Mouse (Mus musculus) midbrain, embryonic 16.5 days (tissue): ENCODE data around the gene Olfr615. TPM values are rescaled to one million over a fixed set of nuclear protein-coding genes. Genes with fewer than 3 reads are reported as not detected.

Experiments used
- ATAC-seq: fragments of 200-750 bp; cut with Nextera tagmentation; 2 replicates; pipeline ENCODE4 v1.8.0; 2017; ENCODE audit warnings: moderate TSS enrichment
- H3K27ac ChIP-seq: fragments of 300-500 bp; sonication (generic); 2 replicates; pipeline ENCODE4 v1.5.1; 2014; ENCODE audit warnings: mild to moderate bottlenecking, low read length, mixed read lengths
- H3K27me3 ChIP-seq: fragments of 300-500 bp; sonication (generic); 2 replicates; pipeline ENCODE4 v1.6.1; 2014; ENCODE audit warnings: low read depth, low read length, mixed read lengths; ENCODE audit not compliant: control insufficient read depth, insufficient read depth
- H3K36me3 ChIP-seq: fragments of 300-500 bp; sonication (generic); 2 replicates; pipeline ENCODE4 v1.6.1; 2014; ENCODE audit warnings: mild to moderate bottlenecking, low read length, moderate library complexity, mixed read lengths; ENCODE audit not compliant: control insufficient read depth, insufficient read depth
- H3K4me1 ChIP-seq: fragments of 300-500 bp; sonication (generic); 2 replicates; pipeline ENCODE4 v1.6.1; 2014; ENCODE audit warnings: mild to moderate bottlenecking, low read length, mixed read lengths; ENCODE audit not compliant: control insufficient read depth, insufficient read depth
- H3K4me2 ChIP-seq: fragments of 300-500 bp; sonication (generic); 2 replicates; pipeline ENCODE4 v1.6.1; 2014; ENCODE audit warnings: mild to moderate bottlenecking, low read length, mixed read lengths
- H3K4me3 ChIP-seq: fragments of 300-500 bp; sonication (generic); 2 replicates; pipeline ENCODE4 v1.5.1; 2014; ENCODE audit warnings: low read depth, mild to moderate bottlenecking, low read length, moderate library complexity, mixed read lengths
- H3K9ac ChIP-seq: fragments of 300-500 bp; sonication (generic); 2 replicates; pipeline ENCODE4 v1.6.1; 2014; ENCODE audit warnings: low read depth, low read length, mixed read lengths
- H3K9me3 ChIP-seq: fragments of 300-500 bp; sonication (generic); replicated peaks from 2 replicates; pipeline ENCODE4 v1.6.1; 2014; ENCODE audit warnings: mild to moderate bottlenecking, low read length, mixed read lengths; ENCODE audit not compliant: control insufficient read depth, poor library complexity, severe bottlenecking
- WGBS: fragments of 180-500 bp; shearing (Covaris S2); extraction: QIAGEN DNeasy Blood & Tissue Kit; methylation state at CpG from one replicate; pipeline ENCODE4 v1.1.7; 2014; 5-methylcytosine and 5-hydroxymethylcytosine counted together
- microRNA-seq: library from miRNA; unstranded; fragments of <30 nt; microRNA quantifications from one replicate; pipeline ENCODE4, GENCODE M21; 2017
- polyA plus RNA-seq: library from polyadenylated mRNA; unstranded; fragments of >200 nt; fragmentation: Nextera tagmentation; extraction: Ambion mirVana; gene quantifications from 2 replicates; pipeline ENCODE4 v1.2.1, GENCODE M21; 2015

Gene Olfr615
- polyA plus RNA-seq, 1 experiment from 2014 or later, result not detected

DNA sequence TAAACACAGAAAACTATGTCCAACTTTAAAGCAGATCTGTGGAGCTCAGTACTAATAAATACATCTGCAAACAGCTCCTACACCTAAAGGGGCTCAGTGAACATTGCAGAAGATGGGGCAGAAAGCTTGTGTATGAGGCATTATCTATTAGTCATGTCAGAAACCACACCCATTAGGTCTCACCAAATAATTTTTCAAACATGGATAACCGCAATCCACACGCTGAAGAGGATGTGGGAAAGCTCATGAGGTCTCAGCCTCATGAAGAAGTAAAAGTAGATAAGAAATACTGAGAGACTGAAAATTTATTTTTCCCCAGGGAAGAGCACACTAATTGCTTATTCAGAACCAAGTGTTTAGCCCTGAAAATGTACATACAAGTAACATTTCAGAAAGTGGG is 51.5 kb downstream of the Olfr615 start:
- no peak overlapping the region for H3K27ac ChIP-seq
- 92% methylated on average over 2 of the region's 2 CpGs for WGBS
- no peaks in the 10 kb centered on the region for H3K9me3 ChIP-seq
- ATAC-seq, result no peak
- no peaks in the 10 kb centered on the region for H3K4me1 ChIP-seq
- H3K9ac ChIP-seq, result no peak overlapping the region
- no peak overlapping the region for H3K4me3 ChIP-seq
- H3K36me3 ChIP-seq, result no peaks in the 10 kb centered on the region
- no peaks in the 10 kb centered on the region for H3K27me3 ChIP-seq
- H3K4me2 ChIP-seq, result no peak overlapping the region

DNA sequence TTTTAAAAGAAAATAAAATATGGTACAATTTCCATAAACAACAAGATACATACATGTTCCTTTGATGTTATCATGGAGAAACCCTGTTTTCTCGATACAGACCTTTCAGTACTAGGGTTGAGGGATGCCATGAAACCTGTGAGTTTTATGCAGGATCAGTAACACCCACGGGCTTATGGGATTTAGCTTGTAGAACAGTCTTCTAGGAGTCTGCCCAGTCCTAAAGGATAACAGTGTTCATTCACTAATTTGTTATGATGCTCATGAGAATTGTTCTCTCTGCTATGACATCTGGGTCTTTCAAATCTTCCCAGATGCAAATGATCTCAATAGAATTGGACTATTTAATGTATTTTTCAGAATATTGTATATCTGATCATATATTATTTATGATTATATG is 56.6 kb downstream of the Olfr615 start, which contains the start of gene Olfr620:
Gene Olfr620, minus strand, starts transcription at position 101 of the 400 bp plus-strand sequence.
- Histone ChIP-seq H3K4me1 (no peaks in the 10 kb centered on the region), H3K27me3 (no peaks in the 10 kb centered on the region), H3K4me2 (no peak within 1 kb of the TSS), H3K9me3 (no peaks in the 10 kb centered on the region), H3K4me3 (no peak within 1 kb of the TSS), H3K27ac (no peak within 1 kb of the TSS), H3K9ac (no peak within 1 kb of the TSS), H3K36me3 (no peaks in the 10 kb centered on the region)
- WGBS, result 83% methylated on average over 2 of the region's 2 CpGs
- no peak for ATAC-seq

Small RNA genes lying within 50 kb of the gene (microRNA-seq; reads per million reads assigned to microRNA genes)
- not detected for gene Gm26506

Other genes with a start within 250 kb of the Olfr615 start
- not detected in 2 replicates for gene Olfr597, start 239.8 kb upstream of the Olfr615 start, polyA plus RNA-seq
- not detected in 2 replicates for gene Olfr598, start 232.5 kb upstream of the Olfr615 start, polyA plus RNA-seq
- not detected in 2 replicates for gene Olfr599, start 220.2 kb upstream of the Olfr615 start, polyA plus RNA-seq
- gene Olfr600, start 206.4 kb upstream of the Olfr615 start, polyA plus RNA-seq, result not detected in 2 replicates
- gene Olfr601, start 193.4 kb upstream of the Olfr615 start, polyA plus RNA-seq, result not detected in 2 replicates
- not detected in 2 replicates for gene Olfr603, start 169.9 kb upstream of the Olfr615 start, polyA plus RNA-seq
- gene Usp17lc, start 141.0 kb upstream of the Olfr615 start, polyA plus RNA-seq, result not detected in 2 replicates
- not detected in 2 replicates for gene Olfr605, start 110.6 kb upstream of the Olfr615 start, polyA plus RNA-seq
- not detected in 2 replicates for gene Olfr606, start 107.0 kb upstream of the Olfr615 start, polyA plus RNA-seq
- gene Olfr607, start 91.9 kb upstream of the Olfr615 start, polyA plus RNA-seq, result not detected in 2 replicates
- gene Olfr608, start 86.2 kb upstream of the Olfr615 start, polyA plus RNA-seq, result not detected in 2 replicates
- not detected in 2 replicates for gene Olfr609, start 58.0 kb upstream of the Olfr615 start, polyA plus RNA-seq
- gene Olfr610, start 44.0 kb upstream of the Olfr615 start, polyA plus RNA-seq, result not detected in 2 replicates
- gene Olfr611, start 35.2 kb upstream of the Olfr615 start, polyA plus RNA-seq, result not detected in 2 replicates
- not detected in 2 replicates for gene Olfr612, start 13.4 kb upstream of the Olfr615 start, polyA plus RNA-seq
- gene Olfr613, start 8.0 kb upstream of the Olfr615 start, polyA plus RNA-seq, result not detected in 2 replicates
- gene Olfr616, start 13.1 kb downstream of the Olfr615 start, polyA plus RNA-seq, result not detected in 2 replicates
- gene Olfr617, start 17.0 kb downstream of the Olfr615 start, polyA plus RNA-seq, result not detected in 2 replicates
- 0.15 TPM in 1 of 2 replicates, not detected in the other for gene Olfr618, start 34.0 kb downstream of the Olfr615 start, polyA plus RNA-seq
- not detected in 2 replicates for gene Olfr619, start 44.5 kb downstream of the Olfr615 start, polyA plus RNA-seq
- not detected in 2 replicates for gene Olfr620, start 56.5 kb downstream of the Olfr615 start, polyA plus RNA-seq
- not detected in 2 replicates for gene Olfr622, start 86.6 kb downstream of the Olfr615 start, polyA plus RNA-seq
- gene Olfr623, start 107.6 kb downstream of the Olfr615 start, polyA plus RNA-seq, result not detected in 2 replicates
- not detected in 2 replicates for gene Olfr624, start 115.1 kb downstream of the Olfr615 start, polyA plus RNA-seq
- not detected in 2 replicates for gene Olfr625-ps1, start 126.6 kb downstream of the Olfr615 start, polyA plus RNA-seq
- not detected in 2 replicates for gene Olfr243, start 158.6 kb downstream of the Olfr615 start, polyA plus RNA-seq
- not detected in 2 replicates for gene Olfr628, start 174.3 kb downstream of the Olfr615 start, polyA plus RNA-seq
- not detected in 2 replicates for gene Olfr629, start 188.9 kb downstream of the Olfr615 start, polyA plus RNA-seq
- gene Olfr630, start 201.3 kb downstream of the Olfr615 start, polyA plus RNA-seq, result not detected in 2 replicates
- gene Olfr69, start 215.5 kb downstream of the Olfr615 start, polyA plus RNA-seq, result not detected in 2 replicates
- gene Olfr68, start 223.6 kb downstream of the Olfr615 start, polyA plus RNA-seq, result not detected in 2 replicates
- gene Olfr67, start 235.7 kb downstream of the Olfr615 start, polyA plus RNA-seq, result not detected in 2 replicates